Mouse (Mus musculus) liver, embryonic 12.5 days (tissue): ENCODE results near the gene Cacnb4. TPM values are rescaled to one million over a fixed set of nuclear protein-coding genes. Genes with fewer than 3 reads are reported as not detected.

Source experiments
- ATAC-seq: fragments of 200-750 bp; cut with Nextera tagmentation; 2 replicates; pipeline ENCODE4 v1.8.0; 2017; ENCODE audit warnings: moderate number of reproducible peaks, mild to moderate bottlenecking, moderate library complexity
- H3K27ac ChIP-seq: fragments of 300-500 bp; sonication (generic); 2 replicates; pipeline ENCODE4 v1.5.1; 2016; ENCODE audit warnings: mild to moderate bottlenecking
- H3K27me3 ChIP-seq: fragments of 300-500 bp; sonication (generic); replicated peaks from 2 replicates; pipeline ENCODE4 v1.6.1; 2016; ENCODE audit warnings: mild to moderate bottlenecking, moderate library complexity
- H3K36me3 ChIP-seq: fragments of 300-500 bp; sonication (generic); 2 replicates; pipeline ENCODE4 v1.6.1; 2016; ENCODE audit warnings: mild to moderate bottlenecking, moderate library complexity
- H3K4me1 ChIP-seq: fragments of 300-500 bp; sonication (generic); 2 replicates; pipeline ENCODE4 v1.6.1; 2016
- H3K4me2 ChIP-seq: fragments of 300-500 bp; sonication (generic); 2 replicates; pipeline ENCODE4 v1.6.1; 2016; ENCODE audit warnings: mild to moderate bottlenecking, moderate library complexity
- H3K4me3 ChIP-seq: fragments of 300-500 bp; sonication (generic); 2 replicates; pipeline ENCODE4 v1.5.1; 2016; ENCODE audit warnings: mild to moderate bottlenecking, moderate library complexity
- H3K9ac ChIP-seq: fragments of 300-500 bp; sonication (generic); 2 replicates; pipeline ENCODE4 v1.6.1; 2016; ENCODE audit warnings: mild to moderate bottlenecking, moderate library complexity
- H3K9me3 ChIP-seq: fragments of 300-500 bp; sonication (generic); replicated peaks from 2 replicates; pipeline ENCODE4 v1.6.1; 2016; ENCODE audit warnings: mild to moderate bottlenecking, moderate library complexity
- WGBS: fragments of 180-500 bp; shearing (Covaris S2); methylation state at CpG from one replicate; pipeline ENCODE4 v1.1.7; 2016; ENCODE audit not compliant: insufficient replicate concordance; 5-methylcytosine and 5-hydroxymethylcytosine counted together
- polyA plus RNA-seq: library from polyadenylated mRNA; unstranded; fragments of >200 nt; fragmentation: Nextera tagmentation; extraction: Ambion mirVana; gene quantifications from 2 replicates; pipeline ENCODE4 v1.2.1, GENCODE M21; 2016

Cacnb4 gene
- polyA plus RNA-seq, 1 experiment from 2014 or later: 0.31 TPM

DNA sequence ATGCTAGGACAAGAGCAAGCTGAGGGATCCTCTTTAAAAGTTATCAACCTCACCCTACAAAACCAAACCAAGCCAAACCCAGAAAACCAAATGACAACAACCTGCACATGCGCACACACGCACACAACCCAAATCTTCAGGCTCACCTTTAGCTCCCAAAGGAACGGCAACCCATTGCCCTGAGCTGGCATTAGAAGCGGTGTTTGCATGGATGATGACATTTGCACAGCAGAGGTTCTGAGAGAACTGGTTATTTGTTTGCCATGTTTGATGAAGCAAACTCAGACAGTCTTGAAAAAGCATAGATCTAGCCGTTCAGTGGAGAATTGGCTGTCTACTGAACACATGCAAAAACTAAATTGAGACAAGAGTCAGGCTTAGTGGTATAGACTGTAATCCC, 198.1 kb downstream of the Cacnb4 start:
- Histone ChIP-seq H3K4me1 (peaks cover 12% of the 10 kb centered on the region), H3K27ac (no peak overlapping the region), H3K27me3 (no peaks in the 10 kb centered on the region), H3K4me3 (no peak overlapping the region), H3K4me2 (no peak overlapping the region), H3K36me3 (no peaks in the 10 kb centered on the region), H3K9me3 (no peaks in the 10 kb centered on the region), H3K9ac (no peak overlapping the region)
- WGBS: 89% methylated on average over 5 of the region's 5 CpGs
- ATAC-seq: no peak

DNA sequence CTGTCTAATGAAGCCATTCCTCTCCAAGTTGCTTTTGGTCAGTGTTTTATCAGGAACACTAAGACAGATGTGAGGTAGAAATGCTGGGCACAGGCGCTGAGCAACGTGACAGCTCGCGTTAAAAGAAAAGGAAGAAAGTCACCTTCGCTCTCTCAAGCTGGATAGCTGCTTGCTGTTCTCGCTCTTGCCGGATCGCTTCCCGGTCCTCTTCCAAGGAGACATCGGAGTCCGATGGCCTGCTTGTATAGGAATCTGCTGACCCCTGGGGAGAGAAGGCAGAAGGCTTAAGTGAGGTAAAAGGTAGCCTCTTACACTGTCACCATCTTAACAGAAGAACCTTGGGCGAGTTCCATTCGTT, 199.1 kb downstream of the Cacnb4 start:
- Histone ChIP-seq H3K36me3 (no peaks in the 10 kb centered on the region), H3K9ac (no peak overlapping the region), H3K4me1 (peaks cover 12% of the 10 kb centered on the region), H3K27ac (no peak overlapping the region), H3K9me3 (no peaks in the 10 kb centered on the region), H3K4me2 (no peak overlapping the region), H3K4me3 (no peak overlapping the region), H3K27me3 (no peaks in the 10 kb centered on the region)
- 82% methylated on average over 13 of the region's 13 CpGs for WGBS
- no peak for ATAC-seq

DNA sequence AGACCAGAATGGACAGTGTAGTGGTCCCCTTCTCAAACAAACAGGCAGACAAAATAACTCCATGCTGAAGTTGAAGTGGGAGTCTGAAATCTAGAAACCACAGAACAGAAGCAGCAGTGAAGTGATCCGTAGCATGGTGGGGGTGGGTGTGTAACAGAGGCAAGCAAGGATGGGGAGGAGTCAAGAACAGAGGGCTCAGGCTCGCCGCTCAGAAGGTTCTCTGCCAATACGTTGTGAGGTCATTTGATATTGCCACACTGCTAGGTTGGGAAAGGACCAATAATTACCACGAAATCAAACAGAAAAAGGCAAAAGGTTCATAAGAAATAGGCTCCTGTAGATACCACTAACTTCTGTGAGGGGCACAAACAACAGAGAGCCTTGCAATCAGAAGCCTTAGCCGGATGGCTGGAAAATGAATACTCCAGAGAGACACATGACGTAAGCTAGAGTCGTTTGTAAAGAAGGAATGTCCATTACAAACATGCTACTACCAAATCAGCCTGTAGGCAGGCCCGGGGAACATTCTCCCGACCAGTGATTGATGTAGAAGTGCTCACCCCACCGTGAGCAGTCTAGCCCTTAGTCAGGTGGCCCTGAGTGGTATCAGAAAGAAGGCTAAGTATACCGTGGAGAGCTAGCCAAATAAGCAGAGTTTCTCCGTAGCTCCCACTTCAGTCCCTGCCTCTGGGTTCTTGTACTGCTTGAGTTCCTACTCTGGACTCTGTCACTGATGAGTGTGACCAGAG, 199.7 kb downstream of the Cacnb4 start:
- H3K9ac ChIP-seq: no peak overlapping the region
- H3K4me2 ChIP-seq: no peak overlapping the region
- H3K9me3 ChIP-seq: no peaks in the 10 kb centered on the region
- no peak overlapping the region for H3K4me3 ChIP-seq
- peaks cover 12% of the 10 kb centered on the region for H3K4me1 ChIP-seq
- WGBS: 58% methylated on average over 13 of the region's 13 CpGs
- H3K36me3 ChIP-seq: no peaks in the 10 kb centered on the region
- H3K27ac ChIP-seq: no peak overlapping the region
- ATAC-seq: no peak
- H3K27me3 ChIP-seq: no peaks in the 10 kb centered on the region

DNA sequence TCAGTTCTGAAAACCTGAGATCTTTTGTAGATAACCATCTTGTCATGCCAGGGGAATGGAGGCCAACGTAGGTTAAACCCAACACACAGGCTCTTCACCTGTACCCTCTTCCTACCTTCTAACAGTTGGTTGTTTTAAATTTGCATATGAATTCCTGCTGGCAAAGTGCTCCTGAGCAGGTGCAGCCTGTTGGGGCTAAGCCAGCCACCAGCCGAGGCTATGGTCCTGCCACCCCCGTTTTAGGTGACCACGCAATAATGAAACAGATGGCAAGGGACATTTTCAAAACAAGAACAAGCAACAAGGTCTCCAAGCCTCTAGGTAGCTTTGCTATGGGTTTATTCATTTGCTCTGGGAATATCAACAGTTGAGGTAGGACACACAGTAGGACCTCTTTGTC, 200.8 kb downstream of the Cacnb4 start:
- 71% methylated on average over 4 of the region's 4 CpGs for WGBS
- Histone ChIP-seq H3K4me2 (no peak overlapping the region), H3K4me3 (no peak overlapping the region), H3K27me3 (no peaks in the 10 kb centered on the region), H3K4me1 (peaks cover 12% of the 10 kb centered on the region), H3K9me3 (no peaks in the 10 kb centered on the region), H3K27ac (no peak overlapping the region), H3K36me3 (no peaks in the 10 kb centered on the region), H3K9ac (no peak overlapping the region)
- no peak for ATAC-seq

DNA sequence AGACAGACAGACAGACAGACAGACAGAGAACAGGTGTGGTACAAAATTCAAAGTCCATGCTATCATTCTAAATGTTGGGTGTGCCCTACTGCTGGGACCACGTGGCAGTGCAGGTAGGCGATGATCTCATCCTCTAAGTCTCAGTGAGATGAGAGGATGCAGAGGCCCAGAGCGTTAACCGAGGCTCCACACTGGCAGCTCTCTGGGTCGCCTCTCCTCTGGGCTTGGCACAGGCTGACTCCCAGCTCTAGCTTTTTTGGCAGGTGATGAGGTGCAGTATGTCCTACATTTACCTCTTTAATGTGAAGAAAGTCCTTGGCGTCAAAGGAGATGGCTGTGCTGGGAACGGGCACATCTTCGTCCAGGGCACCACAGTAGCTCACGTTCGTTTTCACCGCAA, 202.1 kb downstream of the Cacnb4 start:
- Histone ChIP-seq H3K9me3 (no peaks in the 10 kb centered on the region), H3K4me1 (peaks cover 12% of the 10 kb centered on the region), H3K27ac (no peak overlapping the region), H3K27me3 (no peaks in the 10 kb centered on the region), H3K9ac (no peak overlapping the region), H3K4me2 (no peak overlapping the region), H3K36me3 (no peaks in the 10 kb centered on the region), H3K4me3 (no peak overlapping the region)
- no peak for ATAC-seq
- 83% methylated on average over 11 of the region's 11 CpGs for WGBS

DNA sequence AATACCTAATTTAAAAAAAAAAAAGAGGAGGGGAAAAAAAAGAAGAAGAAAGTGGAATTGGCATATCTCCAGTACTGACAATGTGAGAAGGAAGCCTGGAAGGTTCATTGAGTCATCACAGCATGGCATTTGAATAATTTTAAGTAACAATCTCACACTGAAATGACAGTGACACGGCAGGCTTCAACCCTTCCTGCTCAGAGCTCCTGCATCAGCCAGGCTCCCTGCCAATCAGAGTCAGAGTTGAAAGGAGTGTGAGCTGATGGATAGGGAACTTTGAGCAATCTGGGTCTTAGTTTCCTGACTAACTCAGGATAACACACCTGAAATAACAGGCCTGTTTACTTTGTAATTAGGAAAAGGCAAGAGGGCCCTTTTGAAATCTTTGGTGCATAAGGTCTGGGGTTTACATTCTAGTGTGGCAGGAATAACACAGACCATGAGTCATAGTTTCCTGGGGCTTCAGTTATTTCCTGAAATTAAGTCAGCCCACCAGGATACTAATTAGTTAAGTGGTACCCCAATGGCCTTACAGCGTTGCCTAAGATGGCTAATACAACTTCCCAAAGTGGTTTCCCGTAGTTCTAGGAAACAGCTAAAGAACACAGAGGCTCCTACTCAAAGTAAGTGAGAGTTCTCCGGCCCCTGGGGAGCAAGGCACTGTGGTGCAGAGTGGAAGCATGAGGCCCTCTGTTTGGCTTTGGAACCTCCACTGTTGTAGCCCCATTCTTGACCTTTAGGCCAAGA, 204.9 kb downstream of the Cacnb4 start:
- WGBS: 47% methylated on average over 4 of the region's 4 CpGs
- Histone ChIP-seq H3K4me3 (no peak overlapping the region), H3K36me3 (no peaks in the 10 kb centered on the region), H3K27ac (no peak overlapping the region), H3K9ac (no peak overlapping the region), H3K4me1 (peaks cover 15% of the 10 kb centered on the region), H3K9me3 (no peaks in the 10 kb centered on the region), H3K4me2 (no peak overlapping the region), H3K27me3 (no peaks in the 10 kb centered on the region)
- no peak for ATAC-seq

DNA sequence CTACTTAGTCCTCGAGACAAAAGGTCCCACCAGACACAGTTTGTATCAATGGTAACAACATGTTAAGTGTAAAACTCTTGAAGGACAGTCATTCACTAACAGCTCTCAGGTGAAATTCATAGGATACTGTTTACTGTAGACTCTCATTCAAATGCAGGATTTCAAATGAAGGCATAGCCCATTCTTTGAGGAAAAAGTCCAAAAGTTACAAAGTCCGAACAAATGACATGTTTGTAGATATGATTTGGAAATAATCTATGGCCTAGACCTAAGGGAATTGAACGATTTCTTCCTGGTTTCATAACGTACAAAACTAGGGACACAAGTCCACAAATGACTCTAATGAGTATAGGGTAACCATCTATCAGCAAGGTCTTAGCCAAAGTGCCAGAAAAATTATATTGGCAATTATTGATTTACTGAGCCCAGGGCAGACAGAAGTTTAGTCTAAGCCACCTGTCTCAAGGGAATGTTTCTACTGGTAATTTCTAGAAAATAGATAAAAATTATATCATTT, 206.5 kb downstream of the Cacnb4 start:
- WGBS: 66% methylated on average over 4 of the region's 4 CpGs
- ATAC-seq: no peak
- Histone ChIP-seq H3K36me3 (no peaks in the 10 kb centered on the region), H3K4me1 (peaks cover 5% of the 10 kb centered on the region; the same call in 1 of the 2 replicates), H3K4me3 (no peak overlapping the region), H3K9me3 (no peaks in the 10 kb centered on the region), H3K27ac (no peak overlapping the region), H3K9ac (no peak overlapping the region), H3K27me3 (no peaks in the 10 kb centered on the region), H3K4me2 (no peak overlapping the region)

DNA sequence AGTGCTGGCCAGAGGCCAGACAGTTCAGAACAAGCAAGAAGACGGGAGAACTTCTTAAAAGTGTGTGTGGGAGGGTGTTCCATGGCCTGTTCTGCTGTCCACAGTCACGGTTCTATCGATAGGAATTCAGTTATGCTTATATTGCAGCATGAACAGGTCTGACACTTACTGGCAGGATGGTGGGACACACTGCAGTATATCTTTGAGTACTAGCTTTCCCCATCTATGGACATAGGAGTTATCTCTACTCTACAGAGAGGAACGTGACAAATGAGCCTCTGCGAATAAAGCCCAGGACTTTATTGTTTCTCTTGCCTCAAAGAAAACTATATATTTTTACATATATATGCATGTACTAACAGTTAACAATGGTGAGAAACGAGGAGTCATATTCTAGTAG, 209.0 kb downstream of the Cacnb4 start:
- no peak overlapping the region for H3K4me2 ChIP-seq
- ATAC-seq: peak; percentile 57; the same call in 1 of the 2 replicates
- H3K4me1 ChIP-seq: peaks cover 5% of the 10 kb centered on the region; the same call in 1 of the 2 replicates
- no peak overlapping the region for H3K4me3 ChIP-seq
- no peak overlapping the region for H3K9ac ChIP-seq
- H3K27me3 ChIP-seq: no peaks in the 10 kb centered on the region
- no peak overlapping the region for H3K27ac ChIP-seq
- 60% methylated on average over 6 of the region's 6 CpGs for WGBS
- H3K9me3 ChIP-seq: no peaks in the 10 kb centered on the region
- H3K36me3 ChIP-seq: no peaks in the 10 kb centered on the region

DNA sequence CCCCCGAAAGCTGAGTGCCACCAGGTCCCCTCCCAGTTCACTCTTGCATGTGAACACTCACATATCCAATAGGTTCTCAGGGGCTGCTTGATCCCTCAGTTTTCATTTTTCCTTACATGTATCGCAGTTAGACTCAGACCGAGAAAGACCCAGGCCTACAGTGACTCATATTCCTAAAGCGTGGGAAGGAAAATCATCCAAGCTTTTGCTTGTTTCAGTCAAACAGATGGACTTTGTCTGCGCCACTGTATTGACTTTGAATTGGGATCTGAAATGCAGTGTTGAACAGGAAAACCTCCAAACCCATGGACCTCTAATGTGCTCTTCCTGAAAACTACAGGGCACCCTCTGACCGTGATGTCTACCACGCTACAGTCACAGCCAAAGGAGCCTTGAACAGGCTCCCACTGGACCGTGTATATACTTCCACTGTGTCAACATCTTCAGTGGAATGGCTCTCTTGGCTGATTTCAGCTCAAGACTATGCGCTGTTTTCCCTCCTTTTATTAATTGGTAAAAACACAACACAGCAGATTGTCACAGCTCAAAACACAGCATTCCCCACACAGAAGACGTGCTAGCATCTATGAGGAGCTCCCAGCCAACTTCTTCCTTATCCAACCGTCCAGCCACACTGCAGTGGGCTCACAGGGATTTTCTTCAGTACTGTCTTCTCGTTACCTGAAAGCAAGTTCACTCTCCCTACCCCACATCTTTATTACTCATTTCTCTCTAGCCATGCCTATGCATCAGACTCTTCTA, 215.2 kb downstream of the Cacnb4 start:
- H3K36me3 ChIP-seq: no peaks in the 10 kb centered on the region
- no peaks in the 10 kb centered on the region for H3K27me3 ChIP-seq
- no peak overlapping the region for H3K4me2 ChIP-seq
- H3K9me3 ChIP-seq: no peaks in the 10 kb centered on the region
- no peaks in the 10 kb centered on the region for H3K4me1 ChIP-seq
- H3K4me3 ChIP-seq: no peak overlapping the region
- WGBS: 72% methylated on average over 12 of the region's 12 CpGs
- no peak for ATAC-seq
- H3K27ac ChIP-seq: no peak overlapping the region
- no peak overlapping the region for H3K9ac ChIP-seq

DNA sequence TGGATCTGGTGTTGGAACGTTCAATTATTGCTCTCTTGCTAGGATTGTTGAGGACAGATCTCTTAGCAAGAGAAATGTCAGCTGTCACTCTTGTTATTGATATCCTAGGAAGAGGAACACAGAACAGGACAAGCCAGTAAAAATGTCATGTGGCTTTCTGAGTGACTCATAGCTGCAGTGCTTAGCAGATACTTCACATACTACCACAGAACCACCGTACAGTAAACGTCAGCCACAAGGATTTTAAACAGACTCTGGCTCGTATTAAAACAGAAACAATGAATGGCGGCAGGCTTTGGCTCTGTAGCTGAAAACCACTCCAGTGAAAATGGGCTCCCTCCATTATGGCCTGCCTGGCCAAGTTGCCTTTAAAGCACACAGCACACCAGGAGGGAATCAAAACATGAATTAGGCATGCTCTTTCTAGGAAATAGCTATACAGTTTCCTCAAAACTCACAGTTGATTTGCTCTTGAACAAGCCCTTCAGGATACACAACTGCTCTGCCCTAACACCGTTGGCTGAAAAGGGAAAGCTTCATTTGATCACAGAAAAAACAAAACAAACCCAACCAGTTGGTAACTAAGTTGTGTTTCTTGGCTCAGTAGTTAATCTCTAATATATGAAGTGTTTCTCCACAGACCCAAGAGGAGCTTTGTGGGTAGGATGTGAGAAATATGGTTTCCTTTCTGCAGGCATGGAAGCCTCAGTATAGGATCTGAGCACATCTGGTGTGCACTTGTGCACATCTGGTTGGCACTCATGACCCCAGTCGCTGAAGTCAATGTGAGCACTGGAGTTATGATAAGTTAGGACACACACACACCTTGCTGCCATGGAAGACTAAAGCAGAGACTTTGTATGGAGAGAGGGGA, 220.8 kb downstream of the Cacnb4 start:
- WGBS: 65% methylated on average over 7 of the region's 7 CpGs
- H3K4me1 ChIP-seq: no peaks in the 10 kb centered on the region
- 0 out of 2 replicates have a peak, but pooled peaks cover 5% of the 10 kb centered on the region for H3K27me3 ChIP-seq
- ATAC-seq: no peak
- H3K9ac ChIP-seq: no peak overlapping the region
- no peaks in the 10 kb centered on the region for H3K36me3 ChIP-seq
- no peaks in the 10 kb centered on the region for H3K9me3 ChIP-seq
- no peak overlapping the region for H3K27ac ChIP-seq
- no peak overlapping the region for H3K4me2 ChIP-seq
- H3K4me3 ChIP-seq: no peak overlapping the region

DNA sequence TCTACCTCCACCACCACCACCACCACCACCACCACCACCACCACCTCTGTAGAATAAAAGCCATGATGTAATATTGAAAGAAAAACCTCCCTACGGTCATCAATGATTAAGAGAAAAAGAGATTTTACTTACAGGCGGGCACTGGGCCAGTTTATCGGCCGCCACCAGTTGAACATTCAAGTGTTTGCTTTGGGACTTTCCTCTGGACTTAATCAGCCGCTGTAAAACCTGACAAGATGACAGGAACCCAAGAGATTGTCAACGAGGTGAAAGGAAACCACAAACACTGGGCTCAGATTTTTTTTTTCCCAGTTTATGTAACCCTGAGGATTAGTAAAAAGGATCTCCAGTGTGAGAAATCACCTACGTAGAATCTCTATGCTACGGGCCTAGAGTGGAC, 226.8 kb downstream of the Cacnb4 start:
- no peaks in the 10 kb centered on the region for H3K9me3 ChIP-seq
- 56% methylated on average over 8 of the region's 8 CpGs for WGBS
- 0 out of 2 replicates have a peak, but pooled peaks cover under 1% of the 10 kb centered on the region for H3K27me3 ChIP-seq
- no peak overlapping the region for H3K4me3 ChIP-seq
- no peak overlapping the region for H3K4me2 ChIP-seq
- no peak overlapping the region for H3K9ac ChIP-seq
- H3K27ac ChIP-seq: no peak overlapping the region
- no peak for ATAC-seq
- H3K4me1 ChIP-seq: peaks cover 34% of the 10 kb centered on the region
- H3K36me3 ChIP-seq: no peaks in the 10 kb centered on the region
